Mouse (Mus musculus) B cell, adult 67 days (primary cell): ENCODE measurements around the gene Sdhb. TPM values are rescaled to one million over a fixed set of nuclear protein-coding genes. Genes with fewer than 3 reads are reported as not detected.

Source experiments
- total RNA-seq, 2 experiments: library from RNA; stranded (reverse); gene quantifications; 4 replicates each; pipeline ENCODE4 v1.2.4; 2023

The Sdhb gene
- 10 to 100 TPM; 87.0 to 88.5 TPM for total RNA-seq

GRCm38 (mm10) chr4:140960781-140961466, at the start of gene Sdhb:
Gene Sdhb, plus strand, starts transcription at chr4:140961203.

GRCm38 (mm10) chr4:140986711-140987395, 25.9 kb downstream of the Sdhb start, which contains the start of gene Atp13a2:
Gene Atp13a2, plus strand, starts transcription at chr4:140986873.

GRCm38 (mm10) chr4:141010118-141010517, 49.1 kb downstream of the Sdhb start, which contains the start of gene Mfap2:
Gene Mfap2, plus strand, starts transcription at chr4:141010418.

Other genes with a start within 250 kb of the Sdhb start
- not detected for gene Padi6, start 218.6 kb upstream of the Sdhb start, total RNA-seq
- under 1 TPM; 0.44 to 0.90 TPM for gene Padi4, start 187.0 kb upstream of the Sdhb start, total RNA-seq
- not detected for gene Padi3, start 150.6 kb upstream of the Sdhb start, total RNA-seq
- gene Padi1, start 115.4 kb upstream of the Sdhb start, total RNA-seq = not detected
- gene Padi2, start 54.9 kb upstream of the Sdhb start, total RNA-seq = 10 to 100 TPM; 12.2 to 12.3 TPM
- 100 to 1,000 TPM in 1 of 2 experiments, 10 to 100 TPM in 1; 95.4 to 116 TPM for gene Atp13a2, start 25.7 kb downstream of the Sdhb start, total RNA-seq
- gene Mfap2, start 49.2 kb downstream of the Sdhb start, total RNA-seq = under 1 TPM in 1 of 2 experiments, not detected in 1; 0.90 TPM
- 10 to 100 TPM; 15.5 to 17.7 TPM for gene Crocc, start 99.3 kb downstream of the Sdhb start, total RNA-seq
- 100 to 1,000 TPM in 1 of 2 experiments, 10 to 100 TPM in 1; 98.3 to 108 TPM for gene Necap2, start 117.2 kb downstream of the Sdhb start, total RNA-seq
- not detected for gene Spata21, start 127.1 kb downstream of the Sdhb start, total RNA-seq
- gene Szrd1, start 178.6 kb downstream of the Sdhb start, total RNA-seq = 100 to 1,000 TPM; 148 to 156 TPM
- 10 to 100 TPM; 23.3 to 27.7 TPM for gene Fbxo42, start 186.7 kb downstream of the Sdhb start, total RNA-seq